Mouse (Mus musculus): ENCODE results near the gene 2900092C05Rik.

2900092C05Rik gene

DNA sequence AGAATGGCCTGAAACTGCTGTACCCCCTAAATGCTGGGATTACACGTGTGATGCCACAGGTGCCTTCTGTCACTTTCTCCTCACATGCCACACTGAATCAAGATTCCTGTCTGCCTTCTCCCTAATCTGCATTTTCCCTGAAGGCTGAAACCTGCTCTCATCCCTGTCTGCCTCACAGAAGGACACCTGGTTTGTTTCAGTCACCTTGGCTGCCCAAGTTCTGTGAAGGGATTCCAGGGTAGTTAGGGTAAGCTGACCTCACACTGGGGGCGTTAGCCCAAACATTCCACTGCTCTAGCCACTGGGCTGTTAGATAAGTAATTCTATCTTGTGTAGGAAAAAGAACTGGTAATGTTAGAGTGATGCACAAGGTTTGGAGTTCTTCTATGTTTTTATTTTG lies at the start of gene 2900092C05Rik:
2900092C05Rik (plus strand) TSS at position 301 of the 400 bp plus-strand sequence.
- DNase-seq (ENCODE audit: low read depth, low spot score) = no peak

DNA sequence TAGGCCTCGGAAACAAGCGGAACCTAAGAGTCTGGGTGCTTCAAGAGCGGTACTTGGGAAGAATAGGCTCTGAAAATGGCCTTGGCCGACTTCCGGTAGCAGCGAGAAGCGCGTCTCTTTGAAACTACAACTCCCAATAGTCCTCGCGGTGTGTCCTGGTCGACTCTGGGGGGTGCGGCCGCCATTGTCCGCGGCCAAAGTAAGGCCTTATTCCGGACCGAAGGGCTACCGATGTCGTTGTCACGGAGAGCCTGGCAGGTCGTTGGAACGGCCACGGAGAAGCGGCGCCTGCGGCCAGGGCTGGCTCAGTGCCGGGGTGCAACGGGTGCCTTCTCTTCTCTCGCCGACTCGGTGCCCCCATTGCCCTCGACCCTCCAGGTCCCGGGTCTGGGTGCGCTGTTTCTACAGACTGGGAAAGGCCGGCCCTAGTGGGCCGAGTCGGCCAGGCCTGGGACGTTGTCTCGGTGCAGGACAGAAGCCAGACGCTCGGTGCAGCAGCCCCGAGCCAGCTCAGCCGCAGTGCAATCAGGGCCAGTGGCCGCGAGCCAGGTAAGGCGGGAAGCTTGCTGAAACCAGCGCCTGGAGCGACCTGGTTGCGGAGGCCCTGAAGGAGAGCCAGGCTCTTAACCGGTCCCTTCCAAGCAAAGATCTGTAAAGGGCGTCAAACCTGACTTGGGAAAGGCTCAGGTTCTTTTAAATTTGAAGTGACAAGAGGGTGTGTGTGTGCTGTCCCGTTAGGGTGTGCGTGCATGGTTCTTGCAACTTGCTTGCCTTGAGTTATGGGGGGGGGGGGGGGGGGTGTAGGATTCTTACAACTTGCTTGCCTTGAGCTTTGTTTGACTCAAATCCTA lies 33.9 kb upstream of the 2900092C05Rik start, which contains the start of gene Zfp606:
Zfp606 (plus strand) TSS at position 136 of the 851 bp plus-strand sequence.
- DNase-seq (ENCODE audit: low read depth, low spot score) = peak; percentile 83

DNA sequence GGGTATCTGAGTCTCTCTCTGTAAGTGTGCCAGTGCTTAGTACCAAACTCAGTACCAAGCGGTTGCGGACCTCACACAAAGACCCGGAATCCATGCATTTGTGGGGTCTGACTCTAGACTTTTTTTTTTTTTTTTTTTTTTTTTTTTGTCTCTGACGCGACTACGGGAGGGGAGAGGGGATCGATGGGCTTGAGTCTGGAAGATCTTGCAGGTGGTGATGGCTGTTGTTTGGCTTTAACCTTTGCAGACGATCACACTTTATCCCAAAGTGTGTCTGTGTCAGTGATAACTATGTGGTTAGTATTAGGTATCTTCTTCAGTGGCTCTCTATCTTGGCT lies 33.3 kb upstream of the 2900092C05Rik start:
- DNase-seq (ENCODE audit: low read depth, low spot score) = no peak

DNA sequence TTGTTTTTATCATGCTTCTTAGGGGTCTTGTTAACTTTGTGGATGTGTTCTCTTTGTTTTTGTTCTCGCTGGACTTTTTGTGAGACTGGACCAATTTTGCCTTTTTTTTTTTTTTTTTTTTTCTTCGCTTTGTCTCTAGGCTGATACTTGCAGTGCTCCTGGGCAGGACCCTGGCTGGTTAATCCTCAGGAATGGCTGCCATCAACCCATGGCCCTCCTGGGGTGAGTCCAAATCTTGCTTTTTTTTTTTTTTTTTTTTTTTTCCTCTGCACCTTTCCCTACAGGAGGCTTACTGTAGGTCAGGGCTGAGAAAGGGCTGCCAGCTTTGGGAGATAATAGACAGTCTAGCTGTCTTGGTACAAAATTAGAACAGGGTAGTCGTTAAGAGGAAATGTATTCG lies 32.8 kb upstream of the 2900092C05Rik start:
- no peak for DNase-seq (ENCODE audit: low read depth, low spot score)

DNA sequence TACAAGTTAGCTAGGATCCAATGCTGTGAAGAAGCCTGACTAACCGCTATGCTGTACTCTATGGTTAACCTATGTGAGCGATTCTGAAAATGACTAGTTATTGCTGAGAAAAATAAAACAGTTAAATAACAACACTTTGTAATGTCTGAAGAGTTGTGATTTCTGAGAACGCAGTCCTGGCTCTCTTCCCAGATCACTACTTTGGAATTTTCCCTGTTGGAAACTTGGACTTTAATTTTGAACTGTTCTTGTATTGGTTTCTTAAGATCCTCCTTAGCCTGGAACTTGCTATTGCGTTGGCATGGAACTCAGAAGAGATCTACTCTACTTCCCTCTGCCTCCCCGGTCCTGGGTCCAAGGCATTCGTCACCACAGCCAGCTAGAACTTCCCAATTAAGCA lies 28.5 kb upstream of the 2900092C05Rik start:
- DNase-seq (ENCODE audit: low read depth, low spot score) = no peak

DNA sequence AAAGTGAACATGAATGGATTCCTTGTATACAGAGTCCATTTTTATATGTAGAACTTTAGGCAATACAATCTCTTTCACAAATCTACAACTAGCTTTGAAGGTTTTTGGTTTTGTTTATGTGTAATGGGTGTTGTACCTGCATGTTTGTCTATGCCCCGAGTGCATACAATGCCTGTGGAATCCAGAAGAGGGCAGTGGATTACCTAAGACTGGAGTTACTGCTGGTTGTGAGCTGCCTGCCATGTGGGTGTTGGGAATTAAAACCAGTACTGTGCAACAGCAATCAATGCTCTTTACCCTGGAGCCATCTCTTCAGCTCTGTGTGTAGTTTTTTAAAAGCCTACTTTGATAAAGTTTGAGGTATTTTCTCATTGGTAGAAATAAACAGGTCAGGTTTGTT lies 26.4 kb upstream of the 2900092C05Rik start:
- no peak for DNase-seq (ENCODE audit: low read depth, low spot score)

DNA sequence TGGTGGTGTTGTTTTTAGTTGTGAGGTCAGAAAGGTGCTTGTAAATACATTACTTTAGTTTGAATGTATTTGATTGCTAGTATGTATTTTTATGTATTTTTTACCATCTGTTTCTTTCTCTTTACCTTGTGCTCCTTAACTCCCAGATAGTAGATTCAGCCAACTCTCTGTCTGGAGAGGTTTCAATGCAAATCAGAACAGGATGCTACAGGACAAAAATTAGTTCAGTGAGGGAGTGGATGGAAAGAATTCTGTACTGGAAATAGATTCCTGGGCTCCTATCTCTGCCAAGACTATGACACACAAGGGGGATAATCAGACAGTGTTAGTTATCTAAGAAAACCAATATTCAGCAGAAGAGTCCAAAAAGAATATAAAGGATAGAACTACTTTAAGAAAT lies 25.6 kb upstream of the 2900092C05Rik start:
- DNase-seq (ENCODE audit: low read depth, low spot score) = no peak

DNA sequence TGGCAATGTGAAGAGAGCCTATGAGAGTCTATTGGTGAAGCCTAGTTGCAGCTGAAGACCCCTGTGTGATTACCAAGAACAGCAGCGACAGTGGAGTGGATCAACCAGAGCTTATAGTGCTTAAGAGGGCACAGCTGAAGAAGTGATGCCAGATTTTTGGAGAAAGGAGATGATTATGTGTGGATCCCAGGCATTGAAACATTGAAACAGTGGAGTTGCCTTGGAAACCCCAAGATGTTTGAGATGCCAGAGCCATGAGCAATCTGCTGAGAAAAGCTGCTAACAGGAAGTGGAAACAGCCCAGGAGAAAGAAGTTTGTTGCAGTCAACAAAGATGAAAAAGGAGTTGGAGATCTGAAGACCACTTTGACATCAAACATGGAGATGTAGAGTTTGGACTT lies 1.4 kb upstream of the 2900092C05Rik start:
- no peak for DNase-seq (ENCODE audit: low read depth, low spot score)

Data from CD4-positive helper T cell, adult 2 months (primary cell).